Mouse (Mus musculus): ENCODE results near the gene Mtif3. TPM values are rescaled to one million over a fixed set of nuclear protein-coding genes. Genes with fewer than 3 reads are reported as not detected.

Gene Mtif3
- polyA plus RNA-seq (2012; rRNA removed), result 7.7 and 7.8 TPM in 2 replicates

GRCm38 (mm10) chr5:146963118-146963936, at the start of gene Mtif3:
TSS of gene Mtif3 (minus strand) at chr5:146963800.

GRCm38 (mm10) chr5:146948508-146949088, 15.0 kb downstream of the Mtif3 start, which contains the start of gene Gtf3a:
TSS of gene Gtf3a (plus strand) at chr5:146948657.

Other genes starting within 250 kb of the Mtif3 start
- gene Usp12, start 168.8 kb downstream of the Mtif3 start, polyA plus RNA-seq (2012; rRNA removed), result 8.4 and 8.8 TPM in 2 replicates
- gene Rpl21, start 130.9 kb downstream of the Mtif3 start, polyA plus RNA-seq (2012; rRNA removed), result 211 and 230 TPM in 2 replicates
- 1.4 and 2.1 TPM in 2 replicates for gene Rasl11a, start 118.7 kb downstream of the Mtif3 start, polyA plus RNA-seq (2012; rRNA removed)
- gene Gtf3a, start 15.1 kb downstream of the Mtif3 start, polyA plus RNA-seq (2012; rRNA removed), result 26.3 and 31.2 TPM in 2 replicates
- 6.5 and 7.1 TPM in 2 replicates for gene Lnx2, start 112.8 kb upstream of the Mtif3 start, polyA plus RNA-seq (2012; rRNA removed)
- gene Polr1d, start 113.2 kb upstream of the Mtif3 start, polyA plus RNA-seq (2012; rRNA removed), result 50.3 and 52.8 TPM in 2 replicates
- not detected in 2 replicates for gene Gsx1, start 224.9 kb upstream of the Mtif3 start, polyA plus RNA-seq (2012; rRNA removed)

Measured in liver, embryonic 18 days (tissue).